Mouse (Mus musculus) lung, adult 2 months (tissue): ENCODE measurements around the gene Nav2.

Source experiments
- CTCF ChIP-seq: fragments of 200-500 bp; IDR thresholded peaks from 2 replicates; pipeline ENCODE4 v1.5.1; 2011; ENCODE audit warnings: mild to moderate bottlenecking, low read length, control low read depth; ENCODE audit not compliant: insufficient read depth
- POLR2A ChIP-seq: fragments of 200-500 bp; IDR thresholded peaks from 2 replicates; pipeline ENCODE4 v1.6.1; 2011; ENCODE audit warnings: low read depth, mild to moderate bottlenecking, control low read depth, low read length, borderline replicate concordance; ENCODE audit errors: extremely low read depth

DNA sequence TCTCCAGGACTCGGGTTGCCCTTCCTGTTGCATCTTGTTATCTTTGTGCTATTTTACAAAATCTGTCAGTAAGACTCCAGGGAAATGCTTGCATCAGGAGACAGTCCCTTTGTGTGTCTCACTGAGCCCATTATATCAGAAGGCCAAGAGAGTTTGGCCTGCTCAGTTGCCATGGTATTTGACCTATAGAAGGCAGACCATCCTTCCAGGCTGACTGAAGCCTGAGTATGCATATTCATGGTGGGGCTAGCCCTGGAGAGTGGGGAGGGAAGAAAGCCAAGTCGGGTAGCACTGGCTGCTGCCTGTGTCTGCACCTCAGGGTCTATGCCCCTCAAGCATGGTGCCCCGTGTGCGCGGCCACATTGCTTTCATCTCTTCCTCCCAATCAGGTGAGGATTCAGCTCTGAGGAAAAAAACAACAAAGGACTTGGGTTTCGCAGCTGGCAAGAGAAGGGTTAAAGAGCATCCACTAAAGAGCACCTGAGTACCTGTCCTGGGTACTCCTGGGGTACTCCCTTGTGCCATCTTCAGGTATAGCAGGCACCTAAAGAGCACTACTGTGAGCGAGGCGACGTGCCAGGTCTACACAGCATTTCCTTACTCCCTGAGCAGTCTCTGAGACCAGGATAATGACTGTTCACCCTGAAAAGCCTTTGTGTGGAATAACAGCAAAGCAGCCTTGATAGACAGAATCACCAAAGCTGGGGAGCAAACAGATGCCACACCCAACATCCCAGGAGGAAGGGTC lies 144.5 kb downstream of the Nav2 start:
- no peak for TF ChIP-seq CTCF
- no peak for TF ChIP-seq POLR2A
